ENCODE assay signal across 15 mouse cellular contexts in the genomic region with DNA sequence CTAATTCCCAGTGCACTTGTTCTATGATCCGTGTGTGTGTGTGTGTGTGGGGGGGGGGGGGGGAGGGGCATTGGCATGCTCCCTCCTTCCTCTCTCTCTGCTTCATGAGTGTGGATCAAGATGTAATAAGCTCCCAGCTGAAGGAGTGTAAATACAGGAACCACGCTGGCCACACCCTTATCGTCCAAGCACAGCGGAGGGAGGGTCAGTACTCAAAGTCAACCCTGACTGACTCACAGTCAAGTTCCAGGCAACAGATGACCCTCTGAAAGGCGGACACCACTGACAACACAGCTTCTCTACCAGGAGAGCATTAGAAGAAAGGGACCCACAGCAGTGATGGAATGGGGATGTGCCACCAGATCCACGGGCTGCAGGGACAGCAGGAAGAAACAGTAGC. TPM values are rescaled to one million over a fixed set of nuclear protein-coding genes. Genes with fewer than 3 reads are reported as not detected.
DNase-seq lines count a peak whose midpoint lies in the region; ATAC-seq and TF ChIP-seq lines count a peak whose summit lies in the region.
"Had no signal": no experiment of that assay in that cellular context is flagged by ENCODE, and none has a peak within 500 bp of the region (broad histone marks: within the 10 kb centered on the region; RNA-seq: fewer than 3 reads in every experiment).

No protein-coding gene starts in this region.

- TF ChIP-seq EP300 in heart, adult 2 months (IDR thresholded peaks at IDR 0.05; ENCODE audit: insufficient read depth, low read depth, low read length), result no peak

- H3K9me3 ChIP-seq in heart, embryonic 12.5 days (replicated peaks), result no peaks in the 10 kb centered on the region
- H3K9me3 ChIP-seq in intestine, embryonic 16.5 days (ENCODE audit: control insufficient read depth, low read length), result no peaks in the 10 kb centered on the region
- no peaks in the 10 kb centered on the region for H3K9me3 ChIP-seq in stomach, embryonic 15.5 days
- H3K9me3 ChIP-seq: hindbrain, embryonic 10.5 days had no signal

- intact Hi-C loops in heart, adult 2 months (cut with DNase I), result no loop called here
- intact Hi-C loops in left cerebral cortex, postnatal 36 days (cut with DNase I), result no loop called here

- 67% methylated on average over 6 of the region's 6 CpGs for WGBS in heart, embryonic 12.5 days
- WGBS in heart, adult 2 months, result 46% methylated on average over 6 of the region's 6 CpGs
- 59% methylated on average over 6 of the region's 6 CpGs for WGBS in intestine, embryonic 16.5 days
- 54% methylated on average over 6 of the region's 6 CpGs for WGBS in stomach, embryonic 15.5 days

- peaks cover 22% of the 10 kb centered on the region for H3K36me3 ChIP-seq in heart, embryonic 12.5 days
- no peaks in the 10 kb centered on the region for H3K36me3 ChIP-seq in heart, adult 2 months (ENCODE audit: control insufficient read depth, insufficient read depth, low read length)
- H3K36me3 ChIP-seq in intestine, embryonic 16.5 days (ENCODE audit: control insufficient read depth, insufficient read depth, low read length), result no peaks in the 10 kb centered on the region
- 0 out of 2 replicates have a peak, but pooled peaks cover 5% of the 10 kb centered on the region for H3K36me3 ChIP-seq in stomach, embryonic 15.5 days

- H3K4me2 ChIP-seq in heart, embryonic 12.5 days, result no peak overlapping the region
- no peak overlapping the region for H3K4me2 ChIP-seq in intestine, embryonic 16.5 days (ENCODE audit: low read depth, low read length)
- no peak overlapping the region for H3K4me2 ChIP-seq in stomach, embryonic 15.5 days

- no peaks in the 10 kb centered on the region for H3K27me3 ChIP-seq in heart, embryonic 12.5 days (replicated peaks)
- H3K27me3 ChIP-seq in heart, adult 2 months (ENCODE audit: control insufficient read depth, insufficient read depth, low read length), result no peaks in the 10 kb centered on the region
- H3K27me3 ChIP-seq in intestine, embryonic 16.5 days (replicated peaks; ENCODE audit: control insufficient read depth, insufficient read depth, low read length), result no peaks in the 10 kb centered on the region
- no peaks in the 10 kb centered on the region for H3K27me3 ChIP-seq in stomach, embryonic 15.5 days (replicated peaks)

- 0 out of 2 replicates have a peak, but pooled peaks have one; percentile 45 for ATAC-seq in heart, embryonic 12.5 days (ENCODE audit: insufficient number of reproducible peaks, low FRiP score)
- ATAC-seq in intestine, embryonic 16.5 days, result peak; percentile 62
- ATAC-seq in stomach, embryonic 15.5 days (ENCODE audit: insufficient read depth, low FRiP score, low read depth), result peak; percentile 67; the same call in 1 of the 2 replicates
- no peak for ATAC-seq in activated CD4-positive, CD25-positive, alpha-beta regulatory T cell, adult 4 months

- no peak overlapping the region for H3K9ac ChIP-seq in heart, embryonic 12.5 days
- no peak overlapping the region for H3K9ac ChIP-seq in heart, adult 2 months (ENCODE audit: low read depth, low read length)
- H3K9ac ChIP-seq in intestine, embryonic 16.5 days (ENCODE audit: low read depth, low read length), result no peak overlapping the region
- no peak overlapping the region for H3K9ac ChIP-seq in stomach, embryonic 15.5 days

- no peak overlapping the region for H3K4me3 ChIP-seq in heart, embryonic 12.5 days
- no peak overlapping the region for H3K4me3 ChIP-seq in heart, adult 2 months
- H3K4me3 ChIP-seq in intestine, embryonic 16.5 days (ENCODE audit: low read length), result no peak overlapping the region
- H3K4me3 ChIP-seq in stomach, embryonic 15.5 days (replicated peaks), result no peak overlapping the region
- H3K4me3 ChIP-seq: hindbrain, embryonic 10.5 days had no signal

- H3K79me2 ChIP-seq in heart, adult 2 months (replicated peaks; ENCODE audit: control insufficient read depth, insufficient read depth, low read length), result peaks cover 2% of the 10 kb centered on the region

- no peak for DNase-seq in heart, adult 2 months
- DNase-seq in lung, postnatal 25 days (ENCODE audit: low spot score), result peak; percentile 54
- DNase-seq in left cerebral cortex, postnatal 36 days (ENCODE audit: low spot score in 2 of 2), result no peak
- DNase-seq in cerebellum, postnatal 10 days, result no peak
- DNase-seq: adrenal gland, postnatal 36 days; cerebellum, postnatal 14 days; retina, postnatal 1 day; thymus, adult 2 months had no signal

- TF ChIP-seq CTCF in heart, adult 2 months (IDR thresholded peaks at IDR 0.05), result no peak

- no peak for TF ChIP-seq POLR2A in heart, adult 2 months (IDR thresholded peaks at IDR 0.05; ENCODE audit: insufficient read depth, low read depth, low read length)

- H3K4me1 ChIP-seq in heart, embryonic 12.5 days (replicated peaks), result peaks cover 56% of the 10 kb centered on the region
- peaks cover 3% of the 10 kb centered on the region for H3K4me1 ChIP-seq in heart, adult 2 months (ENCODE audit: control insufficient read depth, insufficient read depth, low read length)
- H3K4me1 ChIP-seq in intestine, embryonic 16.5 days (ENCODE audit: control insufficient read depth, insufficient read depth, low read length), result peaks cover 6% of the 10 kb centered on the region; the same call in 1 of the 2 replicates
- no peaks in the 10 kb centered on the region for H3K4me1 ChIP-seq in stomach, embryonic 15.5 days

- no peak overlapping the region for H3K27ac ChIP-seq in heart, embryonic 12.5 days (ENCODE audit: poor library complexity, severe bottlenecking)
- no peak overlapping the region for H3K27ac ChIP-seq in heart, adult 2 months
- no peak overlapping the region for H3K27ac ChIP-seq in intestine, embryonic 16.5 days (ENCODE audit: low read length)
- no peak overlapping the region for H3K27ac ChIP-seq in stomach, embryonic 15.5 days
- H3K27ac ChIP-seq: hindbrain, embryonic 10.5 days had no signal

RNA-seq across cellular contexts. Expression of a gene that starts 42.6 kb away (rescaled TPM):
- 14.8 and 15.1 TPM in 2 replicates for polyA plus RNA-seq in heart, embryonic 12.5 days (2016; fragmentation: Nextera tagmentation; extraction: Ambion mirVana)
- total RNA-seq in heart, adult 2 months (2021), result 100 to 1,000 TPM; 136 to 151 TPM
- polyA plus RNA-seq in heart, adult 2 months (2012; rRNA removed), result 112 and 163 TPM in 2 replicates
- 14.7 and 20.8 TPM in 2 replicates for polyA plus RNA-seq in intestine, embryonic 16.5 days (2015; fragmentation: Nextera tagmentation; extraction: Ambion mirVana)
- polyA plus RNA-seq in stomach, embryonic 15.5 days (2015; fragmentation: Nextera tagmentation; extraction: Ambion mirVana), result 20.0 and 23.1 TPM in 2 replicates
- 10 to 100 TPM; 14.1 to 15.2 TPM for polyA plus RNA-seq in activated CD4-positive, CD25-positive, alpha-beta regulatory T cell, adult 4 months (2017; shearing (Covaris generic))
- total RNA-seq in left cerebral cortex, postnatal 36 days (2021), result 100 to 1,000 TPM; 205 to 222 TPM

RNA-seq across cellular contexts. Expression of a gene that starts 49.1 kb away (rescaled TPM):
- polyA plus RNA-seq in heart, embryonic 12.5 days (2016; fragmentation: Nextera tagmentation; extraction: Ambion mirVana), result 0.18 TPM in 1 of 2 replicates, not detected in the other
- total RNA-seq in heart, adult 2 months (2021), result not detected
- 0.09 and 0.21 TPM in 2 replicates for polyA plus RNA-seq in heart, adult 2 months (2012; rRNA removed)
- polyA plus RNA-seq in intestine, embryonic 16.5 days (2015; fragmentation: Nextera tagmentation; extraction: Ambion mirVana), result 20.0 and 21.9 TPM in 2 replicates
- 18.9 and 22.8 TPM in 2 replicates for polyA plus RNA-seq in stomach, embryonic 15.5 days (2015; fragmentation: Nextera tagmentation; extraction: Ambion mirVana)
- under 1 TPM in 1 of 2 experiments, not detected in 1; 0.50 TPM for polyA plus RNA-seq in activated CD4-positive, CD25-positive, alpha-beta regulatory T cell, adult 4 months (2017; shearing (Covaris generic))
- under 1 TPM; 0.48 to 0.49 TPM for total RNA-seq in left cerebral cortex, postnatal 36 days (2021)
- total RNA-seq: gastrocnemius, adult 8-10 months had no signal
- polyA plus RNA-seq: neural tube, embryonic 11.5 days had no signal

Comparison
In these comparisons a context has a peak if more than half of its experiments do, and no peak if none do; other contexts are left out.
1. RNA of a gene that starts 49.1 kb away (polyA plus RNA-seq): 20.0 to 21.9 TPM in intestine, embryonic 16.5 days and 18.9 to 22.8 TPM in stomach, embryonic 15.5 days; 0.50 TPM in activated CD4-positive, CD25-positive, alpha-beta regulatory T cell, adult 4 months, 0.09 to 0.21 TPM in heart, adult 2 months and 0.18 TPM in heart, embryonic 12.5 days; every median in the first group is over 10 times any median in the second.